Mouse (Mus musculus): ENCODE data around the gene Cdk2ap1. TPM values are rescaled to one million over a fixed set of nuclear protein-coding genes. Genes with fewer than 3 reads are reported as not detected.
"Not testable (repeated sequence)": the region's sequence is repeated elsewhere in the genome, so short reads cannot be mapped to it uniquely, and the experiment has no call there.

Gene Cdk2ap1
- polyA plus RNA-seq, 1 experiment from 2014 or later: 131 TPM

DNA sequence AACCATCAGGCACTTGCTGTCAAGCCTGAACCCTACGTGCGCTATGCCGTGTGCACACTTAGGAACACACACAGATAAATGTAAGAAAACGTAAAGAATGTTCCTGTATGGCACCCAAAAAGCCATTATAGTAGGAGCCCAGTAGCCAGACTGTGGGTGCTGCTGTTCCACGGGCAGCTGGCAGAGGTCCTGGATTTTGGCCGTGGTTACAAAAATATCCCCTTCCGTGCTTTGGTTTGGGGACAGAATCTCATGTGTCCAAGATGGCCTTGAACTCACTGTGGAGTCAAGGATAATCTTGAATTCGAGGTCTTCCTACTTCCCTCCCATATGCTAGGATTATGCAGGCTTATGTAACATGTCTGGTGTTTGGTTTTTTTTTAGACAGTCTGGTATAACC lies 20.0 kb downstream of the Cdk2ap1 start:
- Histone ChIP-seq H3K4me2 (ENCODE audit: low read length) (no peak overlapping the region), H3K9ac (ENCODE audit: low read depth, low read length) (no peak overlapping the region), H3K4me1 (replicated peaks; ENCODE audit: insufficient read depth, low read length) (no peaks in the 10 kb centered on the region; the same call in 1 of the 2 replicates), H3K27me3 (ENCODE audit: insufficient read depth, low read length) (no peaks in the 10 kb centered on the region), H3K4me3 (replicated peaks; ENCODE audit: low read depth, low read length) (no peak overlapping the region), H3K36me3 (ENCODE audit: insufficient read depth, low read length) (peaks cover 27% of the 10 kb centered on the region), H3K9me3 (replicated peaks; ENCODE audit: low read length) (no peaks in the 10 kb centered on the region), H3K27ac (no peak overlapping the region)
- 74% methylated on average over 8 of the region's 8 CpGs for WGBS
- ATAC-seq (replicated peaks; ENCODE audit: low FRiP score, low read depth) (no peak), DNase-seq (ENCODE audit: low spot score) (no peak)
- TF ChIP-seq CTCF (IDR thresholded peaks at IDR 0.05; ENCODE audit: low read depth): no peak

DNA sequence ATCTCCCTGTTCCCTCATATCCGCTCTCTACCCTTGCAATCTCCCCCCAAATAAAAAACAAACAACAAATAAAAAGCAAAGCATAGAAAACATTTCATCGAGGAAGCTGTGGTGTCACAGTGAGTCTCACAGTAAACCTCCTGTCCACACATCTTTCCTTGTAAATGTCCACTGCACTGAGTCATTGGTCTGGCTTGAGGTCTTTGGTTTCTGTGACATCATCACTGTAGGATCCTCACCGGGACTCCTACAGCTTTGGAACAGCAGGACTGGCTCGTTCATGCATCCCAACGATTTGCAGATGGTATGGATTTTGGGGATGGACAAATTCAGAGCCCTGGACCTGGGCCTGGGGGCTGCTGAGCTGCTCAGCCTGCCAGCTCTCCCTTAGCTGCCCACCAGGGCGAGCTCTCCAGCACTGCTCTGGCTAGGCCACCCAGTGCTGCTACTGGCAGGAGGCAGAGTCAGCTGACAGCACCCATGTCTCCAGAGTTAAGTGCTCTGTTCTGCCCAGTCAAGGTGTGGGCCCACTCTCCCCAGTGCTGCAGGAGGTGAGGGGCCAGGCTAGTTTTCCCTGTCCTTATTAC lies 21.0 kb downstream of the Cdk2ap1 start:
- not testable (repeated sequence) for H3K27ac ChIP-seq; DNase-seq (ENCODE audit: low spot score)

GRCm38 (mm10) chr5:124338791-124339190 lies 24.1 kb downstream of the Cdk2ap1 start:
- TF ChIP-seq CTCF (IDR thresholded peaks at IDR 0.05; ENCODE audit: low read depth): no peak
- no peak for DNase-seq (ENCODE audit: low spot score)
- Histone ChIP-seq H3K9me3 (replicated peaks; ENCODE audit: low read length) (no peaks in the 10 kb centered on the region), H3K4me3 (replicated peaks; ENCODE audit: low read depth, low read length) (no peak overlapping the region), H3K27ac (no peak overlapping the region), H3K4me2 (ENCODE audit: low read length) (no peak overlapping the region), H3K36me3 (ENCODE audit: insufficient read depth, low read length) (peaks cover 3% of the 10 kb centered on the region; the same call in 1 of the 2 replicates), H3K4me1 (replicated peaks; ENCODE audit: insufficient read depth, low read length) (peaks cover 4% of the 10 kb centered on the region; the same call in 1 of the 2 replicates), H3K9ac (ENCODE audit: low read depth, low read length) (no peak overlapping the region), H3K27me3 (ENCODE audit: insufficient read depth, low read length) (no peaks in the 10 kb centered on the region)
- 85% methylated on average over 8 of the region's 8 CpGs for WGBS
- ATAC-seq (replicated peaks; ENCODE audit: low FRiP score, low read depth): no peak

More for the DNA sequence above, 21.0 kb downstream of the Cdk2ap1 start:
- H3K27me3 ChIP-seq (ENCODE audit: insufficient read depth, low read length); H3K4me1 ChIP-seq (replicated peaks; ENCODE audit: insufficient read depth, low read length); H3K4me2 ChIP-seq (ENCODE audit: low read length); H3K9ac ChIP-seq (ENCODE audit: low read depth, low read length); H3K9me3 ChIP-seq (replicated peaks; ENCODE audit: low read length); H3K4me3 ChIP-seq (replicated peaks; ENCODE audit: low read depth, low read length): not testable (repeated sequence)
- WGBS: 63% methylated on average over 6 of the region's 6 CpGs
- peaks cover 25% of the 10 kb centered on the region for H3K36me3 ChIP-seq (ENCODE audit: insufficient read depth, low read length)
- 0 out of 2 replicates have a peak, but pooled peaks have one; percentile 57 for ATAC-seq (replicated peaks; ENCODE audit: low FRiP score, low read depth)
- peak; percentile 46; the same call in 1 of the 2 replicates for TF ChIP-seq CTCF (IDR thresholded peaks at IDR 0.05; ENCODE audit: low read depth)

DNA sequence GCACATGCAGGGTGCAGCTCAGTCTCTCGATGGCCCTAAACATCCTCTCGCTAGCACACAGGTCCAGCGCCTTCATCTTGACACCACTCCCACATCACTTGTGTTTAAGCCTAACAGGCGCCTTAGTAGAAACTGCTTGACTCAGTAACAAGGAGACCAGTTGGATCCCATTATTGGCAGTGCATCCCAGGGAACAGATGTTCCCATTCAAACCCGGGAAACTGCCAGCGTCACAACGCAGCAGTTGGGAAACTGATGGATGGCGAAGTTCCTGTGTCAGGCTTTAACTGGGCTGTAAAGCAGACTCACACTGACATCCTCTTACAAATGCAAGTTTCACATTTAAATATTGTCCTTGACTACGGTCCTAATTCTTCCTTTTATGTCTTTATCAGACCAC lies 25.0 kb downstream of the Cdk2ap1 start:
- DNase-seq (ENCODE audit: low spot score): peak; percentile 77
- H3K4me1 ChIP-seq (replicated peaks; ENCODE audit: insufficient read depth, low read length): peaks cover 4% of the 10 kb centered on the region; the same call in 1 of the 2 replicates

GRCm38 (mm10) chr5:124337103-124337502 lies 25.8 kb downstream of the Cdk2ap1 start:
- Histone ChIP-seq H3K27me3 (ENCODE audit: insufficient read depth, low read length) (no peaks in the 10 kb centered on the region), H3K9me3 (replicated peaks; ENCODE audit: low read length) (no peaks in the 10 kb centered on the region), H3K27ac (peak overlapping the region; percentile 13; the same call in 1 of the 2 replicates), H3K36me3 (ENCODE audit: insufficient read depth, low read length) (peaks cover 3% of the 10 kb centered on the region; the same call in 1 of the 2 replicates), H3K4me2 (ENCODE audit: low read length) (no peak overlapping the region), H3K4me1 (replicated peaks; ENCODE audit: insufficient read depth, low read length) (peaks cover 4% of the 10 kb centered on the region; the same call in 1 of the 2 replicates), H3K4me3 (replicated peaks; ENCODE audit: low read depth, low read length) (no peak overlapping the region), H3K9ac (ENCODE audit: low read depth, low read length) (no peak overlapping the region)
- ATAC-seq (replicated peaks; ENCODE audit: low FRiP score, low read depth) (no peak), DNase-seq (ENCODE audit: low spot score) (no peak)
- WGBS: 84% methylated on average over 9 of the region's 9 CpGs
- no peak for TF ChIP-seq CTCF (IDR thresholded peaks at IDR 0.05; ENCODE audit: low read depth)

More for the DNA sequence above, 25.0 kb downstream of the Cdk2ap1 start:
- no peaks in the 10 kb centered on the region for H3K9me3 ChIP-seq (replicated peaks; ENCODE audit: low read length)
- H3K36me3 ChIP-seq (ENCODE audit: insufficient read depth, low read length): peaks cover 3% of the 10 kb centered on the region; the same call in 1 of the 2 replicates
- 30% methylated on average over 9 of the region's 9 CpGs for WGBS
- H3K9ac ChIP-seq (ENCODE audit: low read depth, low read length): no peak overlapping the region
- TF ChIP-seq CTCF (IDR thresholded peaks at IDR 0.05; ENCODE audit: low read depth): no peak
- no peak for ATAC-seq (replicated peaks; ENCODE audit: low FRiP score, low read depth)
- H3K27ac ChIP-seq: peak overlapping the region; percentile 13; the same call in 1 of the 2 replicates
- H3K4me3 ChIP-seq (replicated peaks; ENCODE audit: low read depth, low read length): no peak overlapping the region
- no peaks in the 10 kb centered on the region for H3K27me3 ChIP-seq (ENCODE audit: insufficient read depth, low read length)
- no peak overlapping the region for H3K4me2 ChIP-seq (ENCODE audit: low read length)

- no peak for TF ChIP-seq CTCF (IDR thresholded peaks at IDR 0.05; ENCODE audit: low read depth)
- peak; percentile 95 for DNase-seq (ENCODE audit: low spot score)
- H3K4me3 ChIP-seq (replicated peaks; ENCODE audit: low read depth, low read length): no peak overlapping the region
- H3K27me3 ChIP-seq (ENCODE audit: insufficient read depth, low read length): no peaks in the 10 kb centered on the region
- H3K9me3 ChIP-seq (replicated peaks; ENCODE audit: low read length): no peaks in the 10 kb centered on the region
- 13% methylated on average over 6 of the region's 6 CpGs for WGBS
- no peaks in the 10 kb centered on the region for H3K36me3 ChIP-seq (ENCODE audit: insufficient read depth, low read length)
- no peak overlapping the region for H3K9ac ChIP-seq (ENCODE audit: low read depth, low read length)
- peak overlapping the region; percentile 76 for H3K27ac ChIP-seq
- peaks cover 4% of the 10 kb centered on the region; the same call in 1 of the 2 replicates for H3K4me1 ChIP-seq (replicated peaks; ENCODE audit: insufficient read depth, low read length)
- no peak overlapping the region for H3K4me2 ChIP-seq (ENCODE audit: low read length)
- ATAC-seq (replicated peaks; ENCODE audit: low FRiP score, low read depth): peak; percentile 72; the same call in 1 of the 2 replicates
Observed at GRCm38 (mm10) chr5:124334392-124334791, 28.5 kb downstream of the Cdk2ap1 start.
